Mouse (Mus musculus) heart, postnatal 25 days (tissue): ENCODE results near the gene Trex2. TPM values are rescaled to one million over a fixed set of nuclear protein-coding genes. Genes with fewer than 3 reads are reported as not detected.
"Not testable (repeated sequence)": the region's sequence is repeated elsewhere in the genome, so short reads cannot be mapped to it uniquely, and the experiment has no call there.

Experiments
- DNase-seq: peaks from one replicate; pipeline ENCODE4 v3.0.0; 2022; ENCODE audit warnings: low spot score
- intact Hi-C: fragments of 180-260 bp; cut with DNase I; formaldehyde crosslinking; loops from one replicate; pipeline ENCODE4 v1.15.1; 2025
- total RNA-seq, 2 experiments: library from RNA; stranded (reverse); gene quantifications; 2 replicates each; pipeline ENCODE4 v1.2.3; 2021

The Trex2 gene
- total RNA-seq, 2 experiments from 2014 or later = not detected

- DNase-seq = no peak
- intact Hi-C loops = no loop called here
Measured at GRCm38 (mm10) chrX:73441428-73441827, 6.3 kb upstream of the Trex2 start.

- intact Hi-C loops = loop anchor here (10.0 kb wide), 1 partner anchor 378 kb away; no protein-coding TSS in a partner anchor
- no peak for DNase-seq
Measured at GRCm38 (mm10) chrX:73432850-73433249, 2.3 kb downstream of the Trex2 start.

GRCm38 (mm10) chrX:73430036-73430435 lies 5.1 kb downstream of the Trex2 start:
- intact Hi-C loops = loop anchor here (10.0 kb wide), 1 partner anchor 375 kb away; no protein-coding TSS in a partner anchor
- no peak for DNase-seq

- no peak for DNase-seq
- intact Hi-C loops = no loop called here
Measured at GRCm38 (mm10) chrX:73412767-73413166, 22.4 kb downstream of the Trex2 start.

- intact Hi-C loops = no loop called here
- no peak for DNase-seq
Measured at GRCm38 (mm10) chrX:73410880-73411517, 24.1 kb downstream of the Trex2 start, which contains the start of gene Zfp92. Gene Zfp92, plus strand, starts transcription at chrX:73411096.

- intact Hi-C loops = no loop called here
Measured at GRCm38 (mm10) chrX:73401616-73402015, 33.5 kb downstream of the Trex2 start.

GRCm38 (mm10) chrX:73400951-73401350 lies 34.2 kb downstream of the Trex2 start:
- DNase-seq = no peak
- intact Hi-C loops = no loop called here

More at GRCm38 (mm10) chrX:73401616-73402015, 33.5 kb downstream of the Trex2 start:
- no peak for DNase-seq

GRCm38 (mm10) chrX:73398636-73399035 lies 36.5 kb downstream of the Trex2 start, which contains the start of gene Gm18336:
Gene Gm18336, minus strand, starts transcription at chrX:73398736.
- DNase-seq, intact Hi-C loops: not testable (repeated sequence)

DNA sequence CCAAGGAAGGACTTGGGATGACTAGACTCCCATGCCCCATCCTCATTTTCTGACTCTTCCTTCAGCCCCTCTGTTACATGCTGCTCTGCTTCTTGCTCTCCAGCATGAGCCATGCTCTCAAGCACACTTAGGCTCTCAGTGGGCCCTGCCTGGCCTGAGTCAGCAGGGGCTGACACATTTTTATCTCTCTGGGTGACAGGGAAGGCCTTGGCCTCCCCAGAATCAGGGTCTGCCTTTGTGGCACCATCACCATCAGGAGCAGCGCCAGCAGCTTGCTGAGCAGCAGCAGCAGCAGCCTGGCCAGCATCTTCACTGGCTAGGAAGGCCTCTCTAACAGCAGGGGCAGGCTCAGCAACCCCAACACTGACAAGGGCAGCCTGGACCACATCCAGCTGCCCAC lies 38.7 kb downstream of the Trex2 start:
- intact Hi-C loops = no loop called here
- DNase-seq = no peak

DNA sequence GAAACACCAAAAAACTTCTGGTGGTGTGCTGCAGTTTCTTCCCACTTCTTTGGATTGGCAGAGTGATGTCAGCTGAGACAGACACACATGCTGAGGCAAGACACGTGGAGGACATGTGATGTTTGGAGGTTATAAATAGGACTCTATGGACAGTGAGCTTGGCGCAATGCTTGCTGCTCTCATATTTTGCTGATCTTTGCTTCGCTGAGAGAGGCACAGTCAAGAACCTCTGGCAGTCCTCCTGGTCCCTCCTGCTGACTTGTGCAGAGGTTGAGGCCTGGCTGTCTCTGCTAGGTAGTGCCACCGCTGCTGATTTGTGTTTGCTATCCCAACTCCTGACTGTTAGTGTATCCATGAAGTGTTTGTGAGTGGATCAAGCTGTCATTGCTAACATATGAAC lies 43.7 kb downstream of the Trex2 start:
- DNase-seq = no peak
- intact Hi-C loops = no loop called here

- intact Hi-C loops = no loop called here
- DNase-seq = no peak
Measured at GRCm38 (mm10) chrX:73384924-73385323, 50.2 kb downstream of the Trex2 start.

GRCm38 (mm10) chrX:73384419-73384818 lies 50.7 kb downstream of the Trex2 start:
- intact Hi-C loops = no loop called here
- DNase-seq = no peak

Other genes with a start within 250 kb of the Trex2 start
- 1 to 10 TPM in 1 of 2 experiments, under 1 TPM in 1; 0.60 to 1.3 TPM for gene Xlr3b, start 243.1 kb downstream of the Trex2 start, total RNA-seq
- gene Xlr4b, start 221.0 kb downstream of the Trex2 start, total RNA-seq = under 1 TPM; 0.60 to 0.67 TPM
- gene F8a, start 207.1 kb downstream of the Trex2 start, total RNA-seq = 1 to 10 TPM; 6.9 to 7.5 TPM
- gene Xlr4c, start 192.2 kb downstream of the Trex2 start, total RNA-seq = not detected
- not detected for gene Xlr3c, start 170.0 kb downstream of the Trex2 start, total RNA-seq
- gene Xlr5a, start 142.4 kb downstream of the Trex2 start, total RNA-seq = not detected
- not detected for gene Xlr5c, start 142.4 kb downstream of the Trex2 start, total RNA-seq
- gene Gm45015, start 98.5 kb downstream of the Trex2 start, total RNA-seq = not detected
- 1 to 10 TPM; 4.4 to 5.2 TPM for gene Zfp275, start 92.7 kb downstream of the Trex2 start, total RNA-seq
- not detected for gene Gm18336, start 36.6 kb downstream of the Trex2 start, total RNA-seq
- not detected for gene Zfp92, start 24.2 kb downstream of the Trex2 start, total RNA-seq
- 1 to 10 TPM; 4.8 to 6.2 TPM for gene Haus7, start 23.7 kb upstream of the Trex2 start, total RNA-seq
- gene Bgn, start 48.3 kb upstream of the Trex2 start, total RNA-seq = 100 to 1,000 TPM; 213 to 224 TPM
- under 1 TPM in 1 of 2 experiments, not detected in 1; 0.08 TPM for gene Atp2b3, start 67.7 kb upstream of the Trex2 start, total RNA-seq
- not detected for gene Dusp9, start 204.1 kb upstream of the Trex2 start, total RNA-seq
- 1 to 10 TPM; 5.0 to 7.6 TPM for gene Pnck, start 224.8 kb upstream of the Trex2 start, total RNA-seq
- gene Slc6a8, start 237.8 kb upstream of the Trex2 start, total RNA-seq = 100 to 1,000 TPM; 123 to 125 TPM